Mouse (Mus musculus) liver, postnatal 0 days (tissue): ENCODE measurements around the gene Wdr1.

Experiments used
- CTCF ChIP-seq: sonication (generic); IDR thresholded peaks from 2 replicates; pipeline ENCODE4 v1.5.1; 2016; ENCODE audit warnings: antibody characterized with exemption, low read depth
- EP300 ChIP-seq: IDR thresholded peaks from 2 replicates; pipeline ENCODE4 v1.6.1; 2016; ENCODE audit warnings: antibody characterized with exemption, low read depth, mild to moderate bottlenecking

- TF ChIP-seq EP300 (no peak), CTCF (no peak)
These were observed 1.5 kb downstream of the Wdr1 start for GRCm38 (mm10) chr5:38561426-38562024.
